ENCODE assay signal across 11 mouse cellular contexts in the genomic region with DNA sequence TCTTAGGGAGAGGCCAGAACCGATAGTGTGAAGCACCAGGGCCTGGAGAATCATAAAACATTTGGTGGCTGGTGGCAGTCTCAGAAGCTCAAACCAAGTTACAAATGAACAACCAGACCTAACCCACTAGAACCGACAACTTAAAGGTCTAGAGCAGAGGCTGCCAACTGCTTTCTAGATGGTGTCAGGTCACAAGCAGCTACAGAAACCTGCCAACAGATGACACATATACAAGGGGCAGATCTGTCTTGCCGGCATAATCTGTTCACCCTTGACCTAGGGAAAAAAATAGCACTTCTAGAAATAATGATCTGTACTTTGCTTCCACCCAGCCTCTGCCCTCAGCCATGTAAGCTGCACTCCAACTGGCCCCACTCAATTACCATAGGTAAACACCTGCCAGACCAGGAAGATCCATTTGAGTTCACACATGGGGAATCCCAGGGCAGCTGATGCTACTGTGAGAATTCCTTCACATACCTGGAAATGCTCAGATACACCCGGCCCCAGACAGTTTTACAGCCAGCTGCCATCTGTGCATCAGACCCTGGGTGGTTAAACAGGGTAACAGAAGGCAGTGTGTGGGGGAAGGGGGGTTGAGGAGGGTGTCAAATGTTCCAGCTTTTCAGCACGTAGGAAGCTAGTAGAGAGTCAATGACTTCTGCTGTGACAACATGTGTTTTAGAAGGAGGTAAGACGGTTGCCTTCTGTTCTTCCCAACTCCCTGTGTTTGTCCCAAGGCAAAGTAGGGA. TPM values are rescaled to one million over a fixed set of nuclear protein-coding genes. Genes with fewer than 3 reads are reported as not detected.
DNase-seq lines count a peak whose midpoint lies in the region; ATAC-seq and TF ChIP-seq lines count a peak whose summit lies in the region.
"Had no signal": no experiment of that assay in that cellular context is flagged by ENCODE, and none has a peak within 500 bp of the region (broad histone marks: within the 10 kb centered on the region; RNA-seq: fewer than 3 reads in every experiment).

No protein-coding gene starts in this region.

- no peaks in the 10 kb centered on the region for H3K27me3 ChIP-seq in hindbrain, postnatal 0 days (ENCODE audit: insufficient read depth, low read length)
- no peaks in the 10 kb centered on the region for H3K27me3 ChIP-seq in hindbrain, embryonic 16.5 days (replicated peaks; ENCODE audit: control insufficient read depth, insufficient read depth, low read length)

- TF ChIP-seq CTCF in hindbrain, postnatal 0 days (IDR thresholded peaks at IDR 0.05; ENCODE audit: low read depth): no peak

- H3K9ac ChIP-seq in hindbrain, postnatal 0 days (replicated peaks; ENCODE audit: low read length): no peak overlapping the region
- H3K9ac ChIP-seq in hindbrain, embryonic 16.5 days (ENCODE audit: low read depth, low read length): no peak overlapping the region

- H3K4me2 ChIP-seq in hindbrain, postnatal 0 days (ENCODE audit: low read depth, low read length): no peak overlapping the region
- H3K4me2 ChIP-seq in hindbrain, embryonic 16.5 days (ENCODE audit: low read length): no peak overlapping the region

- peak; percentile 57 for DNase-seq in hindbrain, postnatal 0 days (ENCODE audit: low spot score)
- peak; percentile 28 to 38 for DNase-seq in right cerebral cortex, adult 2 months (ENCODE audit: low spot score in 2 of 2)
- no peak for DNase-seq in right cerebral cortex, postnatal 25 days
- DNase-seq in layer of hippocampus, adult 11-12 months (ENCODE audit: low spot score): peak; percentile 57
- DNase-seq in yolk sac, embryonic 10.5 days (ENCODE audit: low spot score): peak; percentile 35
- DNase-seq in ovary, postnatal 36 days (ENCODE audit: low spot score): no peak
- DNase-seq in lung, postnatal 10 days: no peak

- no peaks in the 10 kb centered on the region for H3K9me3 ChIP-seq in hindbrain, postnatal 0 days (ENCODE audit: low read length)
- no peaks in the 10 kb centered on the region for H3K9me3 ChIP-seq in hindbrain, embryonic 16.5 days (ENCODE audit: control insufficient read depth, low read length)
- H3K9me3 ChIP-seq: hindbrain, embryonic 10.5 days had no signal

- ATAC-seq in hindbrain, postnatal 0 days: peak; percentile 61
- ATAC-seq in hindbrain, embryonic 16.5 days: no peak
- ATAC-seq: lung, postnatal 0 days had no signal

- 72% methylated on average over 6 of the region's 6 CpGs for WGBS in hindbrain, postnatal 0 days
- WGBS in hindbrain, embryonic 16.5 days: 74% methylated on average over 6 of the region's 6 CpGs

- H3K36me3 ChIP-seq in hindbrain, postnatal 0 days (ENCODE audit: insufficient read depth, low read length): peaks cover 59% of the 10 kb centered on the region
- peaks cover 34% of the 10 kb centered on the region for H3K36me3 ChIP-seq in hindbrain, embryonic 16.5 days (ENCODE audit: control insufficient read depth, insufficient read depth, low read length)

- H3K4me3 ChIP-seq in hindbrain, postnatal 0 days (ENCODE audit: low read length): no peak overlapping the region
- no peak overlapping the region for H3K4me3 ChIP-seq in hindbrain, embryonic 16.5 days (ENCODE audit: low read length)
- H3K4me3 ChIP-seq: hindbrain, embryonic 10.5 days had no signal

- no peaks in the 10 kb centered on the region for H3K4me1 ChIP-seq in hindbrain, postnatal 0 days (ENCODE audit: insufficient read depth, low read length)
- H3K4me1 ChIP-seq in hindbrain, embryonic 16.5 days (ENCODE audit: control insufficient read depth, insufficient read depth, low read depth, low read length): no peaks in the 10 kb centered on the region
- H3K4me1 ChIP-seq: hindbrain, embryonic 10.5 days had no signal

- H3K27ac ChIP-seq in hindbrain, postnatal 0 days: no peak overlapping the region
- no peak overlapping the region for H3K27ac ChIP-seq in hindbrain, embryonic 16.5 days (ENCODE audit: low read depth, low read length)
- H3K27ac ChIP-seq: hindbrain, embryonic 10.5 days had no signal

RNA-seq across cellular contexts. Expression of a gene that starts 9.9 kb away (rescaled TPM):
- total RNA-seq in hindbrain, postnatal 0 days (2014; rRNA removed): 37.4 and 45.4 TPM in 2 replicates
- polyA plus RNA-seq in hindbrain, postnatal 0 days (2015; fragmentation: Nextera tagmentation; extraction: Ambion mirVana): 40.6 and 42.5 TPM in 2 replicates
- polyA plus RNA-seq in hindbrain, embryonic 16.5 days (2015; fragmentation: Nextera tagmentation; extraction: Ambion mirVana): 42.2 and 47.7 TPM in 2 replicates

RNA-seq across cellular contexts. Expression of a gene that starts 18.9 kb away (rescaled TPM):
- 65.7 and 167 TPM in 2 replicates for total RNA-seq in hindbrain, postnatal 0 days (2014; rRNA removed)
- polyA plus RNA-seq in hindbrain, postnatal 0 days (2015; fragmentation: Nextera tagmentation; extraction: Ambion mirVana): 147 and 153 TPM in 2 replicates
- polyA plus RNA-seq in hindbrain, embryonic 16.5 days (2015; fragmentation: Nextera tagmentation; extraction: Ambion mirVana): 99.0 and 116 TPM in 2 replicates

RNA-seq across cellular contexts. Expression of a gene that starts 20.8 kb away (rescaled TPM):
- total RNA-seq in hindbrain, postnatal 0 days (2014; rRNA removed): not detected in 2 replicates
- polyA plus RNA-seq in hindbrain, postnatal 0 days (2015; fragmentation: Nextera tagmentation; extraction: Ambion mirVana): 0.09 and 0.14 TPM in 2 replicates
- polyA plus RNA-seq in hindbrain, embryonic 16.5 days (2015; fragmentation: Nextera tagmentation; extraction: Ambion mirVana): 0.09 TPM in 1 of 2 replicates, not detected in the other
- polyA plus RNA-seq: hindbrain, embryonic 10.5 days had no signal

RNA-seq across cellular contexts. Expression of a gene that starts 23.3 kb away (rescaled TPM):
- total RNA-seq in hindbrain, postnatal 0 days (2014; rRNA removed): 67.5 and 70.1 TPM in 2 replicates
- 43.8 and 46.2 TPM in 2 replicates for polyA plus RNA-seq in hindbrain, postnatal 0 days (2015; fragmentation: Nextera tagmentation; extraction: Ambion mirVana)
- 44.3 and 45.9 TPM in 2 replicates for polyA plus RNA-seq in hindbrain, embryonic 16.5 days (2015; fragmentation: Nextera tagmentation; extraction: Ambion mirVana)

RNA-seq across cellular contexts. Expression of a gene that starts 58.5 kb away (rescaled TPM):
- 25.8 and 42.9 TPM in 2 replicates for total RNA-seq in hindbrain, postnatal 0 days (2014; rRNA removed)
- polyA plus RNA-seq in hindbrain, postnatal 0 days (2015; fragmentation: Nextera tagmentation; extraction: Ambion mirVana): 5.7 and 9.5 TPM in 2 replicates
- polyA plus RNA-seq in hindbrain, embryonic 16.5 days (2015; fragmentation: Nextera tagmentation; extraction: Ambion mirVana): 3.4 and 3.7 TPM in 2 replicates
- polyA plus RNA-seq: cortical plate, adult 2 months; lung, postnatal 0 days had no signal

Comparison
In these comparisons a context has a peak if more than half of its experiments do, and no peak if none do; other contexts are left out.
1. DNase-seq: peak in hindbrain, postnatal 0 days (single experiment), right cerebral cortex, adult 2 months (2 of 2), layer of hippocampus, adult 11-12 months (single experiment) and yolk sac, embryonic 10.5 days (single experiment); none in right cerebral cortex, postnatal 25 days (single experiment), ovary, postnatal 36 days (single experiment) and lung, postnatal 10 days (single experiment).